Mouse (Mus musculus): Measurements from ENCODE around the gene Ppp1r13b. TPM values are rescaled to one million over a fixed set of nuclear protein-coding genes. Genes with fewer than 3 reads are reported as not detected.
A peak's percentile ranks its signal among the peaks of the same experiment; 100 is the strongest.

Ppp1r13b gene
- polyA plus RNA-seq, 1 experiment from 2014 or later, result 17.9 TPM

- WGBS, result 61% methylated on average over 1 of the region's 1 CpGs
- Histone ChIP-seq H3K9ac (ENCODE audit: low read depth, low read length) (no peak overlapping the region), H3K4me1 (ENCODE audit: control insufficient read depth, insufficient read depth, low read depth, low read length) (peaks cover 3% of the 10 kb centered on the region; the same call in 1 of the 2 replicates), H3K4me2 (ENCODE audit: low read length) (no peak overlapping the region), H3K4me3 (ENCODE audit: low read length) (no peak overlapping the region), H3K36me3 (ENCODE audit: control insufficient read depth, insufficient read depth, low read length) (no peaks in the 10 kb centered on the region), H3K9me3 (ENCODE audit: control insufficient read depth, low read length) (no peaks in the 10 kb centered on the region), H3K27ac (ENCODE audit: low read depth, low read length) (no peak overlapping the region), H3K27me3 (replicated peaks; ENCODE audit: control insufficient read depth, insufficient read depth, low read length) (no peaks in the 10 kb centered on the region)
- no peak for ATAC-seq
These were observed 13.8 kb downstream of the Ppp1r13b start for GRCm38 (mm10) chr12:111894082-111894481.

GRCm38 (mm10) chr12:111892981-111893380 is 14.9 kb downstream of the Ppp1r13b start:
- no peaks in the 10 kb centered on the region for H3K9me3 ChIP-seq (ENCODE audit: control insufficient read depth, low read length)
- ATAC-seq, result no peak

GRCm38 (mm10) chr12:111891800-111892199 is 16.1 kb downstream of the Ppp1r13b start:
- Histone ChIP-seq H3K4me1 (ENCODE audit: control insufficient read depth, insufficient read depth, low read depth, low read length) (peaks cover under 1% of the 10 kb centered on the region; the same call in 1 of the 2 replicates), H3K9ac (ENCODE audit: low read depth, low read length) (no peak overlapping the region), H3K36me3 (ENCODE audit: control insufficient read depth, insufficient read depth, low read length) (no peaks in the 10 kb centered on the region), H3K4me2 (ENCODE audit: low read length) (no peak overlapping the region), H3K9me3 (ENCODE audit: control insufficient read depth, low read length) (no peaks in the 10 kb centered on the region), H3K27me3 (replicated peaks; ENCODE audit: control insufficient read depth, insufficient read depth, low read length) (no peaks in the 10 kb centered on the region), H3K27ac (ENCODE audit: low read depth, low read length) (no peak overlapping the region), H3K4me3 (ENCODE audit: low read length) (no peak overlapping the region)
- no peak for ATAC-seq
- WGBS, result 95% methylated on average over 4 of the region's 4 CpGs

More at GRCm38 (mm10) chr12:111892981-111893380, 14.9 kb downstream of the Ppp1r13b start:
- Histone ChIP-seq H3K27me3 (replicated peaks; ENCODE audit: control insufficient read depth, insufficient read depth, low read length) (no peaks in the 10 kb centered on the region), H3K4me1 (ENCODE audit: control insufficient read depth, insufficient read depth, low read depth, low read length) (peaks cover 3% of the 10 kb centered on the region; the same call in 1 of the 2 replicates), H3K27ac (ENCODE audit: low read depth, low read length) (no peak overlapping the region), H3K9ac (ENCODE audit: low read depth, low read length) (no peak overlapping the region), H3K4me3 (ENCODE audit: low read length) (no peak overlapping the region), H3K4me2 (ENCODE audit: low read length) (no peak overlapping the region), H3K36me3 (ENCODE audit: control insufficient read depth, insufficient read depth, low read length) (no peaks in the 10 kb centered on the region)
- 100% methylated on average over 1 of the region's 1 CpGs for WGBS

GRCm38 (mm10) chr12:111889251-111889650 is 18.7 kb downstream of the Ppp1r13b start:
- Histone ChIP-seq H3K36me3 (ENCODE audit: control insufficient read depth, insufficient read depth, low read length) (no peaks in the 10 kb centered on the region), H3K4me1 (ENCODE audit: control insufficient read depth, insufficient read depth, low read depth, low read length) (no peaks in the 10 kb centered on the region; the same call in 1 of the 2 replicates), H3K27ac (ENCODE audit: low read depth, low read length) (no peak overlapping the region), H3K4me3 (ENCODE audit: low read length) (no peak overlapping the region), H3K27me3 (replicated peaks; ENCODE audit: control insufficient read depth, insufficient read depth, low read length) (no peaks in the 10 kb centered on the region), H3K9me3 (ENCODE audit: control insufficient read depth, low read length) (no peaks in the 10 kb centered on the region), H3K9ac (ENCODE audit: low read depth, low read length) (no peak overlapping the region), H3K4me2 (ENCODE audit: low read length) (no peak overlapping the region)
- ATAC-seq, result no peak
- WGBS, result 87% methylated on average over 3 of the region's 3 CpGs

- ATAC-seq, result no peak
- H3K4me2 ChIP-seq (ENCODE audit: low read length), result no peak overlapping the region
- WGBS, result 89% methylated on average over 4 of the region's 4 CpGs
- H3K4me1 ChIP-seq (ENCODE audit: control insufficient read depth, insufficient read depth, low read depth, low read length), result no peaks in the 10 kb centered on the region
- H3K9ac ChIP-seq (ENCODE audit: low read depth, low read length), result no peak overlapping the region
- H3K27ac ChIP-seq (ENCODE audit: low read depth, low read length), result no peak overlapping the region
- no peaks in the 10 kb centered on the region for H3K27me3 ChIP-seq (replicated peaks; ENCODE audit: control insufficient read depth, insufficient read depth, low read length)
- H3K36me3 ChIP-seq (ENCODE audit: control insufficient read depth, insufficient read depth, low read length), result no peaks in the 10 kb centered on the region
- H3K9me3 ChIP-seq (ENCODE audit: control insufficient read depth, low read length), result no peaks in the 10 kb centered on the region
- no peak overlapping the region for H3K4me3 ChIP-seq (ENCODE audit: low read length)
These were observed 19.5 kb downstream of the Ppp1r13b start for GRCm38 (mm10) chr12:111888303-111888864.

GRCm38 (mm10) chr12:111887005-111887404 is 20.9 kb downstream of the Ppp1r13b start:
- Histone ChIP-seq H3K27me3 (replicated peaks; ENCODE audit: control insufficient read depth, insufficient read depth, low read length) (no peaks in the 10 kb centered on the region), H3K4me3 (ENCODE audit: low read length) (no peak overlapping the region), H3K9ac (ENCODE audit: low read depth, low read length) (no peak overlapping the region), H3K4me2 (ENCODE audit: low read length) (no peak overlapping the region), H3K27ac (ENCODE audit: low read depth, low read length) (no peak overlapping the region), H3K36me3 (ENCODE audit: control insufficient read depth, insufficient read depth, low read length) (no peaks in the 10 kb centered on the region), H3K4me1 (ENCODE audit: control insufficient read depth, insufficient read depth, low read depth, low read length) (no peaks in the 10 kb centered on the region), H3K9me3 (ENCODE audit: control insufficient read depth, low read length) (no peaks in the 10 kb centered on the region)
- ATAC-seq, result no peak
- 100% methylated on average over 1 of the region's 1 CpGs for WGBS

GRCm38 (mm10) chr12:111882852-111883251 is 25.1 kb downstream of the Ppp1r13b start:
- 68% methylated on average over 4 of the region's 4 CpGs for WGBS
- no peak overlapping the region for H3K4me2 ChIP-seq (ENCODE audit: low read length)

GRCm38 (mm10) chr12:111882022-111882421 is 25.9 kb downstream of the Ppp1r13b start:
- H3K27ac ChIP-seq (ENCODE audit: low read depth, low read length), result no peak overlapping the region
- no peaks in the 10 kb centered on the region for H3K4me1 ChIP-seq (ENCODE audit: control insufficient read depth, insufficient read depth, low read depth, low read length)
- no peak for ATAC-seq
- H3K9me3 ChIP-seq (ENCODE audit: control insufficient read depth, low read length), result no peaks in the 10 kb centered on the region
- no peaks in the 10 kb centered on the region for H3K27me3 ChIP-seq (replicated peaks; ENCODE audit: control insufficient read depth, insufficient read depth, low read length)
- H3K4me3 ChIP-seq (ENCODE audit: low read length), result no peak overlapping the region
- no peak overlapping the region for H3K4me2 ChIP-seq (ENCODE audit: low read length)
- 79% methylated on average over 3 of the region's 3 CpGs for WGBS
- H3K9ac ChIP-seq (ENCODE audit: low read depth, low read length), result no peak overlapping the region
- no peaks in the 10 kb centered on the region for H3K36me3 ChIP-seq (ENCODE audit: control insufficient read depth, insufficient read depth, low read length)

More at GRCm38 (mm10) chr12:111882852-111883251, 25.1 kb downstream of the Ppp1r13b start:
- ATAC-seq, result no peak
- Histone ChIP-seq H3K4me3 (ENCODE audit: low read length) (no peak overlapping the region), H3K9ac (ENCODE audit: low read depth, low read length) (no peak overlapping the region), H3K9me3 (ENCODE audit: control insufficient read depth, low read length) (no peaks in the 10 kb centered on the region), H3K36me3 (ENCODE audit: control insufficient read depth, insufficient read depth, low read length) (no peaks in the 10 kb centered on the region), H3K4me1 (ENCODE audit: control insufficient read depth, insufficient read depth, low read depth, low read length) (no peaks in the 10 kb centered on the region), H3K27me3 (replicated peaks; ENCODE audit: control insufficient read depth, insufficient read depth, low read length) (no peaks in the 10 kb centered on the region), H3K27ac (ENCODE audit: low read depth, low read length) (no peak overlapping the region)

- H3K9ac ChIP-seq (ENCODE audit: low read depth, low read length), result no peak overlapping the region
- no peaks in the 10 kb centered on the region for H3K9me3 ChIP-seq (ENCODE audit: control insufficient read depth, low read length)
- no peak overlapping the region for H3K27ac ChIP-seq (ENCODE audit: low read depth, low read length)
- no peaks in the 10 kb centered on the region for H3K36me3 ChIP-seq (ENCODE audit: control insufficient read depth, insufficient read depth, low read length)
- H3K27me3 ChIP-seq (replicated peaks; ENCODE audit: control insufficient read depth, insufficient read depth, low read length), result no peaks in the 10 kb centered on the region
- peak; percentile 78 for ATAC-seq
- H3K4me2 ChIP-seq (ENCODE audit: low read length), result no peak overlapping the region
- 18% methylated on average over 3 of the region's 3 CpGs for WGBS
- no peaks in the 10 kb centered on the region for H3K4me1 ChIP-seq (ENCODE audit: control insufficient read depth, insufficient read depth, low read depth, low read length)
- H3K4me3 ChIP-seq (ENCODE audit: low read length), result no peak overlapping the region
These were observed 29.7 kb downstream of the Ppp1r13b start for GRCm38 (mm10) chr12:111878213-111878612.

Data from hindbrain, embryonic 16.5 days (tissue).